Comparison of ENCODE assay signal across 29 mouse cellular contexts in genomic region chr1:62200919-62201318, GRCm38 (mm10).
DNase-seq lines count a peak whose midpoint lies in the region; ATAC-seq and TF ChIP-seq lines count a peak whose summit lies in the region.
"Had no signal": no experiment of that assay in that cellular context is flagged by ENCODE, and none has a peak within 500 bp of the region (broad histone marks: within the 10 kb centered on the region; RNA-seq: fewer than 3 reads in every experiment).

No protein-coding gene starts in this region.

- TF ChIP-seq CTCF in CH12.LX (conservative IDR thresholded peaks at IDR 0.05 in 1 of 2, IDR thresholded peaks at IDR 0.05 in 1 of 2; ENCODE audit: low read depth in 2 of 2, low read length in 2 of 2) = no peak

- H3K9me3 ChIP-seq in CH12.LX (replicated peaks; ENCODE audit: low read length) = no peaks in the 10 kb centered on the region
- H3K9me3 ChIP-seq in forebrain, embryonic 10.5 days = no peaks in the 10 kb centered on the region
- no peaks in the 10 kb centered on the region for H3K9me3 ChIP-seq in neural tube, embryonic 15.5 days (replicated peaks)
- H3K9me3 ChIP-seq: embryonic facial prominence, embryonic 10.5 days; embryonic facial prominence, embryonic 13.5 days; forebrain, embryonic 13.5 days; heart, embryonic 13.5 days; hindbrain, embryonic 12.5 days had no signal

- H3K79me2 ChIP-seq in CH12.LX (replicated peaks; ENCODE audit: control insufficient read depth, extremely low read depth, insufficient read depth, poor library complexity, severe bottlenecking) = no peaks in the 10 kb centered on the region

- H3K4me3 ChIP-seq in CH12.LX (replicated peaks in 1 of 3; ENCODE audit: low read depth in 2 of 3, low read length in 2 of 3, poor library complexity in 1 of 3) = peak overlapping the region in 2 of 3 experiments; percentile 20 to 35
- H3K4me3 ChIP-seq in forebrain, embryonic 10.5 days = no peak overlapping the region
- H3K4me3 ChIP-seq in neural tube, embryonic 15.5 days (replicated peaks) = no peak overlapping the region
- H3K4me3 ChIP-seq: embryonic facial prominence, embryonic 10.5 days; embryonic facial prominence, embryonic 13.5 days; erythroblast, embryonic 14.5 days; forebrain, embryonic 13.5 days; gastrocnemius, adult 2 months; heart, embryonic 13.5 days; hindbrain, embryonic 12.5 days had no signal

- peak overlapping the region; percentile 75 for H3K27ac ChIP-seq in CH12.LX (ENCODE audit: insufficient read depth, low read depth)
- no peak overlapping the region for H3K27ac ChIP-seq in forebrain, embryonic 10.5 days
- no peak overlapping the region for H3K27ac ChIP-seq in neural tube, embryonic 15.5 days (replicated peaks)
- H3K27ac ChIP-seq: embryonic facial prominence, embryonic 10.5 days; embryonic facial prominence, embryonic 13.5 days; forebrain, embryonic 13.5 days; gastrocnemius, adult 2 months; heart, embryonic 13.5 days; hindbrain, embryonic 12.5 days had no signal

- in situ Hi-C loops in CH12.LX (cut with MboI; ENCODE audit: low pct_ligation_motif_present, low pct_unique_long_range_greater_than_20kb, low sequenced_read_pairs) = no loop called here

- peak overlapping the region; percentile 42 for H3K4me2 ChIP-seq in CH12.LX (ENCODE audit: insufficient read depth, low read depth, poor library complexity, severe bottlenecking)
- no peak overlapping the region for H3K4me2 ChIP-seq in neural tube, embryonic 15.5 days
- H3K4me2 ChIP-seq: embryonic facial prominence, embryonic 13.5 days; forebrain, embryonic 13.5 days; heart, embryonic 13.5 days; hindbrain, embryonic 12.5 days had no signal

- no peaks in the 10 kb centered on the region for H3K36me3 ChIP-seq in CH12.LX (replicated peaks in 1 of 2; ENCODE audit: control insufficient read depth in 1 of 2, insufficient read depth in 1 of 2, low read length in 1 of 2)
- no peaks in the 10 kb centered on the region for H3K36me3 ChIP-seq in forebrain, embryonic 10.5 days (replicated peaks)
- no peaks in the 10 kb centered on the region for H3K36me3 ChIP-seq in neural tube, embryonic 15.5 days
- H3K36me3 ChIP-seq: embryonic facial prominence, embryonic 10.5 days; embryonic facial prominence, embryonic 13.5 days; heart, embryonic 13.5 days; hindbrain, embryonic 12.5 days had no signal

- peak; percentile 41 for DNase-seq in CD4-positive, CD25-positive, alpha-beta regulatory T cell, adult 2 months (ENCODE audit: low read depth, low spot score)
- DNase-seq in CH12.LX (ENCODE audit: extremely low read depth) (peak; percentile 81), MN1 (ENCODE audit: low spot score) (no peak)
- DNase-seq in forebrain, embryonic 10.5 days (ENCODE audit: extremely low spot score, low spot score) = no peak
- DNase-seq: adrenal gland, adult 8-10 months; adrenal gland, postnatal 25 days; cerebellum, adult 11-12 months; cerebellum, adult 8-10 months; cerebellum, postnatal 10 days; cerebellum, postnatal 36 days; embryo, embryonic 11 days; gastrocnemius, adult 2 months; gastrocnemius, postnatal 14 days; heart, adult 18-20 months; heart, postnatal 14 days; heart, postnatal 4 days; kidney, adult 2 months had no signal

- peak; percentile 82 for ATAC-seq in inflammation-experienced regulatory T-cells, adult 6 months
- no peak for ATAC-seq in neural tube, embryonic 15.5 days (ENCODE audit: low FRiP score)
- ATAC-seq: forebrain, embryonic 13.5 days; forebrain, embryonic 16.5 days; hindbrain, embryonic 16.5 days; intestine, postnatal 0 days; Patski had no signal

- WGBS in forebrain, embryonic 10.5 days = 82% methylated on average over 1 of the region's 1 CpGs
- 80% methylated on average over 1 of the region's 1 CpGs for WGBS in neural tube, embryonic 15.5 days

- no peak for TF ChIP-seq POLR2A in CH12.LX (IDR thresholded peaks at IDR 0.05; ENCODE audit: low read depth, low read length)

- peak overlapping the region; percentile 44 for H3K9ac ChIP-seq in CH12.LX (ENCODE audit: insufficient read depth, low read depth)
- H3K9ac ChIP-seq in neural tube, embryonic 15.5 days (replicated peaks) = no peak overlapping the region
- H3K9ac ChIP-seq: embryonic facial prominence, embryonic 13.5 days; forebrain, embryonic 13.5 days; heart, embryonic 13.5 days; hindbrain, embryonic 12.5 days had no signal

- H3K27me3 ChIP-seq in CH12.LX (replicated peaks) = no peaks in the 10 kb centered on the region
- no peaks in the 10 kb centered on the region for H3K27me3 ChIP-seq in forebrain, embryonic 10.5 days (ENCODE audit: poor library complexity, severe bottlenecking)
- no peaks in the 10 kb centered on the region for H3K27me3 ChIP-seq in neural tube, embryonic 15.5 days (replicated peaks)
- H3K27me3 ChIP-seq: embryonic facial prominence, embryonic 13.5 days; forebrain, embryonic 13.5 days; heart, embryonic 13.5 days; hindbrain, embryonic 12.5 days; Patski had no signal

- dilution Hi-C loops in CH12.LX (cut with MboI; ENCODE audit: extremely low pct_ligation_motif_present, extremely low pct_unique_long_range_greater_than_20kb, low sequenced_read_pairs) = no loop called here

- TF ChIP-seq RAD21 in CH12.LX (IDR thresholded peaks at IDR 0.05; ENCODE audit: low read depth, low read length) = no peak; the same call in none of the 2 replicates

- TF ChIP-seq EP300 in CH12.LX (IDR thresholded peaks at IDR 0.05; ENCODE audit: low read length) = peak; percentile 99

- H3K4me1 ChIP-seq in CH12.LX (ENCODE audit: control insufficient read depth in 1 of 2, insufficient read depth in 2 of 2) = peaks cover 12 to 39% of the 10 kb centered on the region in 2 experiments
- no peaks in the 10 kb centered on the region; the same call in 1 of the 2 replicates for H3K4me1 ChIP-seq in forebrain, embryonic 10.5 days
- no peaks in the 10 kb centered on the region for H3K4me1 ChIP-seq in neural tube, embryonic 15.5 days
- H3K4me1 ChIP-seq: embryonic facial prominence, embryonic 13.5 days; forebrain, embryonic 13.5 days; heart, embryonic 13.5 days had no signal

TF ChIP-seq in CH12.LX, 34 proteins besides CTCF, POLR2A, EP300 and RAD21:
- no peak for TF ChIP-seq TBP (conservative IDR thresholded peaks at IDR 0.05; ENCODE audit: low read depth, low read length)
- peak; percentile 98 for TF ChIP-seq IRF4 (IDR thresholded peaks at IDR 0.05; ENCODE audit: low read depth, low read length)
- 0 out of 2 replicates have a peak, but pooled peaks have one; percentile 45 for TF ChIP-seq E2F4 (IDR thresholded peaks at IDR 0.05; ENCODE audit: insufficient replicate concordance, low read depth, low read length)
- peak; percentile 16; the same call in 1 of the 2 replicates for TF ChIP-seq CHD2 (IDR thresholded peaks at IDR 0.05; ENCODE audit: low read length)
- TF ChIP-seq ETS1 (conservative IDR thresholded peaks at IDR 0.05; ENCODE audit: low read depth, low read length) = peak; percentile 98
- peak; percentile 87 for TF ChIP-seq MAFK (IDR thresholded peaks at IDR 0.05; ENCODE audit: insufficient replicate concordance, low read length)
- TF ChIP-seq PAX5 (IDR thresholded peaks at IDR 0.05; ENCODE audit: low read length) = no peak
- no peak for TF ChIP-seq KAT2A (IDR thresholded peaks at IDR 0.05; ENCODE audit: insufficient replicate concordance, low read length)
- no peak for TF ChIP-seq USF2 (conservative IDR thresholded peaks at IDR 0.05; ENCODE audit: low read depth, low read length)
- peak; percentile 65 for TF ChIP-seq ZNF384 (IDR thresholded peaks at IDR 0.05; ENCODE audit: low read depth, low read length)
- TF ChIP-seq JUN (IDR thresholded peaks at IDR 0.05; ENCODE audit: insufficient read depth, low read depth, low read length) = peak; percentile 81
- peak; percentile 86 for TF ChIP-seq MEF2A (IDR thresholded peaks at IDR 0.05; ENCODE audit: borderline replicate concordance, low read depth, low read length)
- no peak for TF ChIP-seq GABPA (IDR thresholded peaks at IDR 0.05; ENCODE audit: insufficient replicate concordance, low read depth, low read length)
- TF ChIP-seq SIN3A (IDR thresholded peaks at IDR 0.05; ENCODE audit: low read length) = peak; percentile 91
- no peak for TF ChIP-seq NRF1 (IDR thresholded peaks at IDR 0.05; ENCODE audit: low read depth, low read length)
- peak; percentile 85 for TF ChIP-seq TCF12 (IDR thresholded peaks at IDR 0.05; ENCODE audit: low read depth, low read length)
- TF ChIP-seq MXI1 (IDR thresholded peaks at IDR 0.05; ENCODE audit: low read depth, low read length) = 0 out of 2 replicates have a peak, but pooled peaks have one; percentile 5
- TF ChIP-seq MYC (IDR thresholded peaks at IDR 0.05; ENCODE audit: low read depth, low read length) = peak; percentile 62
- TF ChIP-seq MAZ (IDR thresholded peaks at IDR 0.05; ENCODE audit: low read depth, low read length) = 0 out of 2 replicates have a peak, but pooled peaks have one; percentile 31
- peak; percentile 60; the same call in 1 of the 2 replicates for TF ChIP-seq BHLHE40 (IDR thresholded peaks at IDR 0.05; ENCODE audit: low read depth, low read length)
- peak; percentile 94 for TF ChIP-seq JUND (conservative IDR thresholded peaks at IDR 0.05; ENCODE audit: low read depth, low read length)
- TF ChIP-seq MAX (IDR thresholded peaks at IDR 0.05; ENCODE audit: low read length) = peak; percentile 30
- peak; percentile 91 for TF ChIP-seq RCOR1 (conservative IDR thresholded peaks at IDR 0.05; ENCODE audit: low read depth, low read length)

Comparison
In these comparisons a context has a peak if more than half of its experiments do, and no peak if none do; other contexts are left out.
1. DNase-seq: peak in CD4-positive, CD25-positive, alpha-beta regulatory T cell, adult 2 months (single experiment) and CH12.LX (single experiment); none in forebrain, embryonic 10.5 days (single experiment) and MN1 (single experiment).
2. H3K4me3 ChIP-seq: peak in CH12.LX (2 of 3); none in forebrain, embryonic 10.5 days (single experiment) and neural tube, embryonic 15.5 days (single experiment).